Mouse (Mus musculus) CH12.LX (cell line): ENCODE results near the gene Cdc42ep1. TPM values are rescaled to one million over a fixed set of nuclear protein-coding genes. Genes with fewer than 3 reads are reported as not detected.

Experiments
- DNase-seq: peaks from one replicate; pipeline ENCODE4 v3.0.0-alpha.2; 2013; ENCODE audit errors: extremely low read depth
- H3K27ac ChIP-seq: 2 replicates; pipeline ENCODE4 v1.5.1; 2012; ENCODE audit warnings: low read depth, mild to moderate bottlenecking, control low read depth, moderate library complexity; ENCODE audit not compliant: insufficient read depth
- H3K27me3 ChIP-seq: replicated peaks from 2 replicates; pipeline ENCODE3; 2012; ENCODE audit warnings: inconsistent platforms
- H3K36me3 ChIP-seq, 2 experiments: replicated peaks in 1 of 2; 2 replicates each; pipeline versions ENCODE3 to v1.6.1; 2012; ENCODE audit warnings: inconsistent platforms in 1 of 2, low read length in 1 of 2, mild to moderate bottlenecking in 1 of 2, mixed read lengths in 1 of 2, moderate library complexity in 1 of 2; ENCODE audit not compliant: control insufficient read depth in 1 of 2, insufficient read depth in 1 of 2
- H3K4me1 ChIP-seq, 2 experiments: 2 replicates each; pipeline ENCODE4 v1.6.1; 2012; ENCODE audit warnings: inconsistent platforms in 1 of 2, moderate library complexity in 1 of 2; ENCODE audit not compliant: insufficient read depth in 2 of 2, control insufficient read depth in 1 of 2
- H3K4me2 ChIP-seq: 2 replicates; pipeline ENCODE4 v1.6.1; 2012; ENCODE audit warnings: low read depth, mild to moderate bottlenecking, control low read depth; ENCODE audit not compliant: poor library complexity, insufficient read depth, severe bottlenecking
- H3K4me3 ChIP-seq, 3 experiments: fragments of 150-350 bp in 1 of 3; sonication (generic) in 1 of 3; replicated peaks in 1 of 3; 2 replicates each; pipeline versions ENCODE3 to v1.5.1; 2011 to 2012; ENCODE audit warnings: low read depth in 2 of 3, low read length in 2 of 3, mild to moderate bottlenecking in 2 of 3, moderate library complexity in 2 of 3, control low read depth in 1 of 3, improper control_type of control experiment in 1 of 3, inconsistent platforms in 1 of 3, mixed read lengths in 1 of 3; ENCODE audit not compliant: poor library complexity in 1 of 3
- H3K79me2 ChIP-seq: replicated peaks from 2 replicates; pipeline ENCODE4 v1.6.1; 2012; ENCODE audit warnings: mild to moderate bottlenecking, moderate library complexity; ENCODE audit not compliant: control insufficient read depth, poor library complexity, insufficient read depth, severe bottlenecking; ENCODE audit errors: extremely low read depth
- H3K9ac ChIP-seq: 2 replicates; pipeline ENCODE4 v1.6.1; 2012; ENCODE audit warnings: low read depth, mild to moderate bottlenecking, control low read depth, moderate library complexity; ENCODE audit not compliant: insufficient read depth
- H3K9me3 ChIP-seq: replicated peaks from 2 replicates; pipeline ENCODE3; 2012; ENCODE audit warnings: low read length, inconsistent platforms, mixed read lengths
- CHD2 ChIP-seq: IDR thresholded peaks from 2 replicates; pipeline ENCODE4 v1.6.1; 2011; ENCODE audit warnings: low read length, improper control_type of control experiment
- CTCF ChIP-seq, 2 experiments: IDR thresholded peaks in 1 of 2; conservative IDR thresholded peaks in 1 of 2; 2 replicates each; pipeline ENCODE4 v1.5.1; 2011 to 2012; ENCODE audit warnings: low read depth in 2 of 2, low read length in 2 of 2, improper control_type of control experiment in 1 of 2, inconsistent platforms in 1 of 2, mild to moderate bottlenecking in 1 of 2, moderate library complexity in 1 of 2
- ELF1 ChIP-seq: IDR thresholded peaks from 2 replicates; pipeline ENCODE4 v1.6.1; 2014; ENCODE audit warnings: low read depth, mild to moderate bottlenecking, inconsistent platforms, low read length, improper control_type of control experiment
- EP300 ChIP-seq: IDR thresholded peaks from 2 replicates; pipeline ENCODE4 v1.6.1; 2011; ENCODE audit warnings: low read length, improper control_type of control experiment
- GABPA ChIP-seq: IDR thresholded peaks from 2 replicates; pipeline ENCODE4 v1.6.1; 2012; ENCODE audit warnings: low read depth, low read length, improper control_type of control experiment, inconsistent platforms; ENCODE audit not compliant: insufficient replicate concordance
- IRF4 ChIP-seq: IDR thresholded peaks from 2 replicates; pipeline ENCODE4 v1.6.1; 2014; ENCODE audit warnings: low read depth, mild to moderate bottlenecking, inconsistent platforms, low read length, improper control_type of control experiment
- JUND ChIP-seq: conservative IDR thresholded peaks from 2 replicates; pipeline ENCODE4 v1.6.1; 2011; ENCODE audit warnings: low read depth, low read length, improper control_type of control experiment
- KAT2A ChIP-seq: IDR thresholded peaks from 2 replicates; pipeline ENCODE4 v1.6.1; 2012; ENCODE audit warnings: low read length, improper control_type of control experiment, inconsistent platforms; ENCODE audit not compliant: insufficient replicate concordance
- MAFK ChIP-seq: IDR thresholded peaks from 2 replicates; pipeline ENCODE4 v1.6.1; 2011; ENCODE audit warnings: low read length, improper control_type of control experiment; ENCODE audit not compliant: insufficient replicate concordance
- MAX ChIP-seq: IDR thresholded peaks from 2 replicates; pipeline ENCODE4 v1.6.1; 2011; ENCODE audit warnings: low read length, improper control_type of control experiment
- MEF2A ChIP-seq: IDR thresholded peaks from 2 replicates; pipeline ENCODE4 v1.6.1; 2014; ENCODE audit warnings: low read depth, mild to moderate bottlenecking, inconsistent platforms, low read length, improper control_type of control experiment, borderline replicate concordance
- MYC ChIP-seq: IDR thresholded peaks from 2 replicates; pipeline ENCODE4 v1.6.1; 2011; ENCODE audit warnings: low read depth, mild to moderate bottlenecking, improper control_type of control experiment, low read length
- NELFE ChIP-seq: IDR thresholded peaks from 2 replicates; pipeline ENCODE4 v1.6.1; 2011; ENCODE audit warnings: low read depth, low read length, improper control_type of control experiment
- PAX5 ChIP-seq: IDR thresholded peaks from 2 replicates; pipeline ENCODE4 v1.6.1; 2012; ENCODE audit warnings: low read length, inconsistent platforms, mixed read lengths
- POLR2A ChIP-seq: IDR thresholded peaks from 2 replicates; pipeline ENCODE4 v1.6.1; 2011; ENCODE audit warnings: low read depth, mild to moderate bottlenecking, improper control_type of control experiment, low read length
- POLR2AphosphoS2 ChIP-seq: IDR thresholded peaks from 2 replicates; pipeline ENCODE4 v1.6.1; 2011; ENCODE audit warnings: low read depth, low read length, improper control_type of control experiment
- RCOR1 ChIP-seq: conservative IDR thresholded peaks from 2 replicates; pipeline ENCODE4 v1.6.1; 2012; ENCODE audit warnings: low read depth, mild to moderate bottlenecking, inconsistent platforms, low read length, improper control_type of control experiment
- SMC3 ChIP-seq: IDR thresholded peaks from 2 replicates; pipeline ENCODE4 v1.6.1; 2011; ENCODE audit warnings: low read depth, low read length, improper control_type of control experiment
- TBP ChIP-seq: conservative IDR thresholded peaks from 2 replicates; pipeline ENCODE4 v1.6.1; 2011; ENCODE audit warnings: low read depth, low read length, improper control_type of control experiment
- TCF12 ChIP-seq: IDR thresholded peaks from 2 replicates; pipeline ENCODE4 v1.6.1; 2014; ENCODE audit warnings: low read depth, mild to moderate bottlenecking, inconsistent platforms, low read length, improper control_type of control experiment
- ZC3H11A ChIP-seq: IDR thresholded peaks from 2 replicates; pipeline ENCODE4 v1.6.1; 2012; ENCODE audit warnings: low read depth, mild to moderate bottlenecking, inconsistent platforms, low read length, improper control_type of control experiment
- ZNF384 ChIP-seq: IDR thresholded peaks from 2 replicates; pipeline ENCODE4 v1.6.1; 2012; ENCODE audit warnings: low read depth, low read length, improper control_type of control experiment, inconsistent platforms
- dilution Hi-C: fragments of 300-500 bp; cut with MboI; formaldehyde crosslinking; loops from 2 replicates; pipeline ENCODE4 v1.14.3; 2020; ENCODE audit warnings: low sequenced_read_pairs; ENCODE audit not compliant: extremely low pct_unique_long_range_greater_than_20kb, extremely low pct_ligation_motif_present
- in situ Hi-C: fragments of 300-500 bp; cut with MboI; formaldehyde crosslinking; loops from 3 replicates; pipeline ENCODE4 v1.14.3; 2019; ENCODE audit warnings: low sequenced_read_pairs, low pct_ligation_motif_present, low pct_unique_long_range_greater_than_20kb, mixed read lengths
- polyA plus RNA-seq: library from polyadenylated mRNA; unstranded; fragments of >175 nt; gene quantifications from 2 replicates; pipeline ENCODE4 v1.2.1, GENCODE M21; 2012; ENCODE audit warnings: low read depth; ENCODE audit not compliant: insufficient read length
- total RNA-seq, 2 experiments: library from RNA; depleted of rRNA; stranded (reverse); fragments of 300-350 nt in 1 of 2; fragments of >200 nt in 1 of 2; gene quantifications; 2 replicates each; pipeline ENCODE4 v1.2.3; 2012 to 2014

The Cdc42ep1 gene
- total and polyA plus RNA-seq, 3 experiments: not detected

GRCm38 (mm10) chr15:78839744-78840143 is 2.7 kb upstream of the Cdc42ep1 start:
- H3K79me2 ChIP-seq: no peaks in the 10 kb centered on the region
- no peaks in the 10 kb centered on the region for H3K36me3 ChIP-seq
- H3K4me1 ChIP-seq: no peaks in the 10 kb centered on the region
- H3K9me3 ChIP-seq: peaks cover 6% of the 10 kb centered on the region
- no peak overlapping the region for H3K4me2 ChIP-seq
- TF ChIP-seq TBP: no peak
- TF ChIP-seq TCF12: no peak
- no peak for TF ChIP-seq IRF4
- TF ChIP-seq POLR2AphosphoS2: no peak
- TF ChIP-seq KAT2A: no peak
- no peak overlapping the region for H3K27ac ChIP-seq
- H3K4me3 ChIP-seq: no peak overlapping the region
- dilution Hi-C loops: loop anchor here (25.0 kb wide), 1 partner anchor 102 kb away; no protein-coding TSS in a partner anchor
- H3K27me3 ChIP-seq: peaks cover 78% of the 10 kb centered on the region
- DNase-seq: no peak
- in situ Hi-C loops: loop anchor here (10.0 kb wide), 1 partner anchor 215 kb away; no protein-coding TSS in a partner anchor
- no peak overlapping the region for H3K9ac ChIP-seq

DNA sequence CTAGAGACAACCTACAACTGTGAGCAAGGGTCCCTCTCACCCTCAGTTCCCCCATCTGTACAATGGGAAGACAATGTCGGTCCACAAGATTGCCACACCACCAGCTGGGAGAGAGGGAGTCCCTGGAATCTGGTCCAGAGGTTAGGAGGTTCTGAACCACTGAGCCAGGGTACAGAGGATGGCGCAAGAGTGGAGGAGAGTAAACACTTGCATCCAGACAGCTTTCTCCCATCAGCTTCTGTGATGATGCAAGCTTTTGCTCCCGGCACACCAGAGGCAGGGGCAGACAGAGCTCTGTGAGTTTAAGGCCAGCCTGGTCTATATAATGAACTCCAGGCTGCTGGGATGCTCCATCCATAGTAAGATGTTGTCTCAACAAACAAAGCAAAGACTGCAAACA is 2.2 kb upstream of the Cdc42ep1 start:
- dilution Hi-C loops: loop anchor here (25.0 kb wide), 1 partner anchor 103 kb away; no protein-coding TSS in a partner anchor
- in situ Hi-C loops: loop anchor here (10.0 kb wide), 1 partner anchor 215 kb away; no protein-coding TSS in a partner anchor

DNA sequence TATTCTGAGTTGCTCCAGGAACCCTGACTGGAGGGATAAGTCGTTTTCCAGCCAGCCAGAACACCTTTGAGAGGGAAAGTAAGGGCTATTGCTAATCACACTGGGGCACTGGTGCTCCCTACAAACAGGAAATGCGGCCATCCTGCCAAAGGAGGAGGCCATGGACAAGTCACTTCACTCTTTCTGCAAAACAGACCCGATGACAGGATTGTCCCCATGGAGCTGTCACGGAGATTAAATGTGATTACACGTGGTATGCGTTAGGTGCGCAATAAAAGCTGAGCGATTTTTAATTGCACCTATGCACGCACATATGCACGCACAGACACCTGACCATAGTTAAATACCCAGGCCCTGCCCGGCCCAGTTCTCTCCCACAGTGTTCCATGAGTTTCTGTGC is 1.7 kb upstream of the Cdc42ep1 start:
- TF ChIP-seq MEF2A (no peak), NELFE (no peak), SMC3 (no peak), EP300 (no peak), POLR2A (no peak), RCOR1 (no peak), PAX5 (no peak)
- TF ChIP-seq, all 38 proteins: peak for 0
- peaks cover 80% of the 10 kb centered on the region for H3K27me3 ChIP-seq
- dilution Hi-C loops: loop anchor here (25.0 kb wide), 1 partner anchor 103 kb away; no protein-coding TSS in a partner anchor
- H3K4me2 ChIP-seq: no peak overlapping the region
- DNase-seq: no peak
- no peaks in the 10 kb centered on the region for H3K79me2 ChIP-seq
- H3K4me3 ChIP-seq: no peak overlapping the region
- H3K4me1 ChIP-seq: peaks cover 0 to 3% of the 10 kb centered on the region in 2 experiments; a peak in 2 of 4 replicates
- no peak overlapping the region for H3K27ac ChIP-seq
- no peak overlapping the region for H3K9ac ChIP-seq
- H3K9me3 ChIP-seq: peaks cover 6% of the 10 kb centered on the region
- in situ Hi-C loops: loop anchor here (10.0 kb wide), 1 partner anchor 216 kb away; no protein-coding TSS in a partner anchor
- H3K36me3 ChIP-seq: no peaks in the 10 kb centered on the region

More for the DNA sequence above, 2.2 kb upstream of the Cdc42ep1 start:
- Histone ChIP-seq H3K27me3 (peaks cover 78% of the 10 kb centered on the region), H3K36me3 (no peaks in the 10 kb centered on the region), H3K4me2 (no peak overlapping the region), H3K4me3 (no peak overlapping the region), H3K4me1 (no peaks in the 10 kb centered on the region), H3K79me2 (no peaks in the 10 kb centered on the region), H3K27ac (no peak overlapping the region), H3K9me3 (peaks cover 6% of the 10 kb centered on the region), H3K9ac (no peak overlapping the region)
- DNase-seq: no peak
- no peak for TF ChIP-seq JUND
- no peak for TF ChIP-seq MAX
- no peak for TF ChIP-seq KAT2A
- no peak for TF ChIP-seq ZC3H11A
- TF ChIP-seq CHD2: no peak
- TF ChIP-seq MYC: no peak
- TF ChIP-seq NELFE: no peak
- TF ChIP-seq CTCF (conservative IDR thresholded peaks at IDR 0.05 in 1 of 2, IDR thresholded peaks at IDR 0.05 in 1 of 2; ENCODE audit: low read depth in 2 of 2, low read length in 2 of 2): no peak
- no peak for TF ChIP-seq ZNF384
- no peak for TF ChIP-seq ELF1
- no peak for TF ChIP-seq TCF12
- no peak for TF ChIP-seq PAX5
- no peak for TF ChIP-seq GABPA
- no peak for TF ChIP-seq MAFK
